Mouse (Mus musculus) ES-Bruce4 (cell line): ENCODE data around the gene Cep68.

Experiments
- CTCF ChIP-seq: IDR thresholded peaks from one replicate; pipeline ENCODE4 v1.8.1; 2011; ENCODE audit warnings: low read depth, low read length
- POLR2A ChIP-seq: IDR thresholded peaks from one replicate; pipeline ENCODE4 v1.8.1; 2011; ENCODE audit warnings: low read length; ENCODE audit not compliant: insufficient read depth

DNA sequence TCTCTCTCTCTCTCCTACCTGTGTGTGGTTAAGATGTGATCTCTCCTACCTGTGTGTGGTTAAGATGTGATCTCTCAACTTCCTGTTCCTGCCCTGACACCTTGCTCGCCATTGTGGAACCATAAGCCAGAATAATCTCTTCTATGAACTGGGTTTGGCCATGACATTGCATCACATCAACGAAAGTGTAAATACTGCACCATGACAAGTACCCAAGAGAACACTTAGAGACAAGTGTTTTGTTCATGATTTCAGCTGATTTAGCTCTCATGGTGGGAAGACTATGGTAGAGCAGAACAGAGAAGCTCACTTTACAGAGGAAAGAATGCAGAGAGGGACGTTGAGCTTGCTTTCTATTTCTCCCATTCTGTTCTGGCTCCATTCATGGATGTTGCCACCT is 35.2 kb upstream of the Cep68 start:
- TF ChIP-seq CTCF, result no peak
- no peak for TF ChIP-seq POLR2A
